Mouse (Mus musculus): Measurements from ENCODE around the gene Hes1.

GRCm38 (mm10) chr16:30045615-30046014 is 18.6 kb upstream of the Hes1 start:
- TF ChIP-seq CTCF (IDR thresholded peaks at IDR 0.05; ENCODE audit: insufficient read depth, low read depth, low read length) (no peak), POLR2A (IDR thresholded peaks at IDR 0.05; ENCODE audit: insufficient read depth, low read depth, low read length) (no peak)
